Mouse (Mus musculus): ENCODE measurements at regions not wholly inside any gene's neighbourhood (a gene's known extent, or its start where the extent isn't known, plus 50 kb on each side); places are given as distances from the start of the nearest gene placed in this dataset.

DNA sequence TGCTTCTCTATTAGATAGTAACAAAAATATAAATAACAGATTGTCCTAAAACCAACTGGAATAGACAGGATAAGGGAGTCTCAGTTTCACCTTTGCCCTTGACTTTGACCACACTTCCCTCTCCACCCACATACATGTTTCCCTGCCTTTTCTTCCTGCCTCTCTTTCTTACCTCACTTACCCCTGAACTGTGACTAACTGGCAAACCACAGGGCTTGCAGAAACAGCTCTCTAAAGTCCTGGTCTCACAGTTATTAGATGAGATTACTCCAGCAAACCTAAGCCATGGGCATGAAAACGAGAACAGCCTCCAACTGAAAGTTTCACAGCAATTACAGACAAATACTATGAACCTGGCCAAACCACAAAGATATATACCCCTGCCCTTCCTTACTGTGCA, 188.3 kb upstream of the Tas2r134 start:
- DNase-seq (ENCODE audit: low spot score) (no peak), ATAC-seq (replicated peaks; ENCODE audit: low FRiP score) (no peak)
- Histone ChIP-seq H3K4me1 (replicated peaks; ENCODE audit: control insufficient read depth, insufficient read depth, low read length) (no peaks in the 10 kb centered on the region), H3K4me2 (ENCODE audit: low read depth, low read length, severe bottlenecking) (no peak overlapping the region), H3K27ac (ENCODE audit: low read depth, low read length) (no peak overlapping the region), H3K36me3 (ENCODE audit: control insufficient read depth, insufficient read depth, low read length) (no peaks in the 10 kb centered on the region), H3K9me3 (ENCODE audit: control insufficient read depth, low read length) (no peaks in the 10 kb centered on the region), H3K9ac (ENCODE audit: low read length) (no peak overlapping the region), H3K27me3 (ENCODE audit: control insufficient read depth, insufficient read depth, low read length) (no peaks in the 10 kb centered on the region), H3K4me3 (ENCODE audit: low read depth, low read length) (no peak overlapping the region)
- WGBS = 76% methylated on average over 1 of the region's 1 CpGs

DNA sequence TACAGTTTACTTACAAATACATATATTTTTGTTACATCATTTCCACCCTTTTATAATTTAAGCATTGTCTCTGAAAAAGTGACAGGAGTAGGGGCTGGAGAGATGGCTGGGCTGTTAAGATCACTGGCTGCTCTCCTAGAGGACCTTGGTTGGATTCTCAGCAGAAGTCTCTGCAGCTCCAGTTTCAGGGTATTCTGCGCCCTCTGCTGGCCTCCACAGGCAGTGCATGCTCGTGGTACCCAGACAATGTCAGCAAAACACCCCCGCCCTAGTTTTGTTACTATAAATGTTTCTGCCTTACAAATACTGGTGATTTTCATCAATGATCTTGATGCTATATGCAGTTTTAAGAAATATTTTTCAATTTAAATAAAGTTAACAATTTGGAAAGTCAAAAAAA, 190.7 kb upstream of the Tas2r134 start:
- Histone ChIP-seq H3K36me3 (ENCODE audit: control insufficient read depth, insufficient read depth, low read length) (no peaks in the 10 kb centered on the region), H3K4me3 (ENCODE audit: low read depth, low read length) (no peak overlapping the region), H3K27ac (ENCODE audit: low read depth, low read length) (no peak overlapping the region), H3K9ac (ENCODE audit: low read length) (no peak overlapping the region), H3K27me3 (ENCODE audit: control insufficient read depth, insufficient read depth, low read length) (no peaks in the 10 kb centered on the region), H3K9me3 (ENCODE audit: control insufficient read depth, low read length) (no peaks in the 10 kb centered on the region), H3K4me2 (ENCODE audit: low read depth, low read length, severe bottlenecking) (no peak overlapping the region), H3K4me1 (replicated peaks; ENCODE audit: control insufficient read depth, insufficient read depth, low read length) (no peaks in the 10 kb centered on the region)
- 56% methylated on average over 3 of the region's 3 CpGs for WGBS
- ATAC-seq (replicated peaks; ENCODE audit: low FRiP score) (no peak), DNase-seq (ENCODE audit: low spot score) (peak; percentile 67)

DNA sequence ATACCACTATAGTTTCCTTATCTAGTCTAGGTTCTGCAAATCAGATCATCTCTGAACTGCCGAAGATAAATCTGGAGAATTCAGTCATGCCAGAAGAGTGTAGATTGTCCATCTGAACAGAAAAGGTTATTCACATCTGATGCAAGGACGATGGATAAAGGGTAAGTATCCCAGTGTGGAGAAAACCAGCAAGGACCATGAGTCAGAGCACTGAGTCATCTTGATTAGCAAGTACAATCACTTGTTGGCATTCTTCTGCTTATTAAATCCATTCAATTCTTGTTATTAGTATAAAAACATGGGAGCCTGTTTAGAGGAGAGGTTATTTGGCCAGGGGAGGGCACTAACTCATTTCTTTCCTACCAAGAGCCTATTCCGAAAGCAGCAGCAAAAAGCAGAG, 195.7 kb upstream of the Tas2r134 start:
- no peaks in the 10 kb centered on the region for H3K27me3 ChIP-seq (ENCODE audit: control insufficient read depth, insufficient read depth, low read length)
- H3K36me3 ChIP-seq (ENCODE audit: control insufficient read depth, insufficient read depth, low read length) = no peaks in the 10 kb centered on the region
- H3K9me3 ChIP-seq (ENCODE audit: control insufficient read depth, low read length) = no peaks in the 10 kb centered on the region
- WGBS = 83% methylated on average over 3 of the region's 3 CpGs
- no peak overlapping the region for H3K9ac ChIP-seq (ENCODE audit: low read length)
- no peak overlapping the region for H3K27ac ChIP-seq (ENCODE audit: low read depth, low read length)
- no peak overlapping the region for H3K4me3 ChIP-seq (ENCODE audit: low read depth, low read length)
- no peak overlapping the region for H3K4me2 ChIP-seq (ENCODE audit: low read depth, low read length, severe bottlenecking)
- ATAC-seq (replicated peaks; ENCODE audit: low FRiP score) = no peak
- DNase-seq (ENCODE audit: low spot score) = no peak
- no peaks in the 10 kb centered on the region for H3K4me1 ChIP-seq (replicated peaks; ENCODE audit: control insufficient read depth, insufficient read depth, low read length)

- H3K4me2 ChIP-seq (ENCODE audit: low read depth, low read length, severe bottlenecking) = no peak overlapping the region
- H3K4me3 ChIP-seq (ENCODE audit: low read depth, low read length) = no peak overlapping the region
- H3K9me3 ChIP-seq (ENCODE audit: control insufficient read depth, low read length) = no peaks in the 10 kb centered on the region
- no peaks in the 10 kb centered on the region for H3K4me1 ChIP-seq (replicated peaks; ENCODE audit: control insufficient read depth, insufficient read depth, low read length)
- DNase-seq (ENCODE audit: low spot score) = no peak
- ATAC-seq (replicated peaks; ENCODE audit: low FRiP score) = no peak
- H3K27ac ChIP-seq (ENCODE audit: low read depth, low read length) = no peak overlapping the region
- H3K36me3 ChIP-seq (ENCODE audit: control insufficient read depth, insufficient read depth, low read length) = no peaks in the 10 kb centered on the region
- WGBS = 82% methylated on average over 5 of the region's 5 CpGs
- H3K27me3 ChIP-seq (ENCODE audit: control insufficient read depth, insufficient read depth, low read length) = no peaks in the 10 kb centered on the region
- H3K9ac ChIP-seq (ENCODE audit: low read length) = no peak overlapping the region
Observed at GRCm38 (mm10) chr2:51429716-51430115, 197.6 kb upstream of the Tas2r134 start.

GRCm38 (mm10) chr2:51422442-51422841, 204.9 kb upstream of the Tas2r134 start:
- Histone ChIP-seq H3K36me3 (ENCODE audit: control insufficient read depth, insufficient read depth, low read length) (no peaks in the 10 kb centered on the region), H3K9me3 (ENCODE audit: control insufficient read depth, low read length) (no peaks in the 10 kb centered on the region), H3K27ac (ENCODE audit: low read depth, low read length) (no peak overlapping the region), H3K4me1 (replicated peaks; ENCODE audit: control insufficient read depth, insufficient read depth, low read length) (no peaks in the 10 kb centered on the region), H3K27me3 (ENCODE audit: control insufficient read depth, insufficient read depth, low read length) (no peaks in the 10 kb centered on the region), H3K4me3 (ENCODE audit: low read depth, low read length) (no peak overlapping the region), H3K4me2 (ENCODE audit: low read depth, low read length, severe bottlenecking) (no peak overlapping the region), H3K9ac (ENCODE audit: low read length) (no peak overlapping the region)
- 64% methylated on average over 6 of the region's 6 CpGs for WGBS
- ATAC-seq (replicated peaks; ENCODE audit: low FRiP score) (no peak), DNase-seq (ENCODE audit: low spot score) (no peak)

GRCm38 (mm10) chr2:51417908-51418690, 209.2 kb upstream of the Tas2r134 start:
- Histone ChIP-seq H3K9me3 (ENCODE audit: control insufficient read depth, low read length) (no peaks in the 10 kb centered on the region), H3K27me3 (ENCODE audit: control insufficient read depth, insufficient read depth, low read length) (no peaks in the 10 kb centered on the region), H3K4me2 (ENCODE audit: low read depth, low read length, severe bottlenecking) (no peak overlapping the region), H3K36me3 (ENCODE audit: control insufficient read depth, insufficient read depth, low read length) (no peaks in the 10 kb centered on the region), H3K27ac (ENCODE audit: low read depth, low read length) (no peak overlapping the region), H3K4me1 (replicated peaks; ENCODE audit: control insufficient read depth, insufficient read depth, low read length) (no peaks in the 10 kb centered on the region), H3K4me3 (ENCODE audit: low read depth, low read length) (no peak overlapping the region), H3K9ac (ENCODE audit: low read length) (no peak overlapping the region)
- no peak for ATAC-seq (replicated peaks; ENCODE audit: low FRiP score)
- 83% methylated on average over 10 of the region's 10 CpGs for WGBS
- no peak for DNase-seq (ENCODE audit: low spot score)

- 89% methylated on average over 9 of the region's 9 CpGs for WGBS
- Histone ChIP-seq H3K4me1 (replicated peaks; ENCODE audit: control insufficient read depth, insufficient read depth, low read length) (no peaks in the 10 kb centered on the region), H3K9me3 (ENCODE audit: control insufficient read depth, low read length) (no peaks in the 10 kb centered on the region), H3K4me3 (ENCODE audit: low read depth, low read length) (no peak overlapping the region), H3K27me3 (ENCODE audit: control insufficient read depth, insufficient read depth, low read length) (no peaks in the 10 kb centered on the region), H3K9ac (ENCODE audit: low read length) (no peak overlapping the region), H3K27ac (ENCODE audit: low read depth, low read length) (no peak overlapping the region), H3K36me3 (ENCODE audit: control insufficient read depth, insufficient read depth, low read length) (no peaks in the 10 kb centered on the region), H3K4me2 (ENCODE audit: low read depth, low read length, severe bottlenecking) (no peak overlapping the region)
- DNase-seq (ENCODE audit: low spot score) = no peak
- no peak for ATAC-seq (replicated peaks; ENCODE audit: low FRiP score)
Observed at GRCm38 (mm10) chr2:51388390-51388789, 238.9 kb upstream of the Tas2r134 start.

- Histone ChIP-seq H3K36me3 (ENCODE audit: control insufficient read depth, insufficient read depth, low read length) (no peaks in the 10 kb centered on the region), H3K27ac (ENCODE audit: low read depth, low read length) (no peak overlapping the region), H3K4me1 (replicated peaks; ENCODE audit: control insufficient read depth, insufficient read depth, low read length) (no peaks in the 10 kb centered on the region), H3K4me3 (ENCODE audit: low read depth, low read length) (no peak overlapping the region), H3K27me3 (ENCODE audit: control insufficient read depth, insufficient read depth, low read length) (no peaks in the 10 kb centered on the region), H3K9me3 (ENCODE audit: control insufficient read depth, low read length) (no peaks in the 10 kb centered on the region), H3K9ac (ENCODE audit: low read length) (no peak overlapping the region), H3K4me2 (ENCODE audit: low read depth, low read length, severe bottlenecking) (no peak overlapping the region)
- ATAC-seq (replicated peaks; ENCODE audit: low FRiP score) = no peak
- 84% methylated on average over 1 of the region's 1 CpGs for WGBS
- DNase-seq (ENCODE audit: low spot score) = no peak
Observed at GRCm38 (mm10) chr2:51387136-51387535, 238.2 kb upstream of the Rnd3 start.

DNA sequence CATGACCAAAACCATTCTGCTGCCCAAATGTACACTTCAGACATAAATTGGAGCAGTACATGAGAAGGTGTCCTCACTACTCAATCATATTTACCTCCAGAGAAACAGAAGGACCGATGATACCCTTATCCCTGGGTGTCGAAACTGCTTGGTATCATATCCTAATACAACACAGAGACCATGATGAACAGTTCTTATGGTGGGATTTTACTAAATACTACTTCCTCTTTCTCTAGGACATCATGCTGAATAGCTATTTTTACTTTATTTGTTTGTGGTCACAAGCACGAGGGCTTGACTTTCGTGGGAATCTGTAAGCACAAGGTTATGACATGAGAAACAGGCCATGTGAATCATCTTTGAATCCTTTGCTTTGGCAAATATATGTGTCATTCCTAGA, 227.7 kb upstream of the Rnd3 start:
- H3K27me3 ChIP-seq (ENCODE audit: control insufficient read depth, insufficient read depth, low read length) = no peaks in the 10 kb centered on the region
- no peaks in the 10 kb centered on the region for H3K36me3 ChIP-seq (ENCODE audit: control insufficient read depth, insufficient read depth, low read length)
- H3K4me3 ChIP-seq (ENCODE audit: low read depth, low read length) = no peak overlapping the region
- no peak overlapping the region for H3K27ac ChIP-seq (ENCODE audit: low read depth, low read length)
- no peak overlapping the region for H3K4me2 ChIP-seq (ENCODE audit: low read depth, low read length, severe bottlenecking)
- 93% methylated on average over 4 of the region's 4 CpGs for WGBS
- DNase-seq (ENCODE audit: low spot score) (no peak), ATAC-seq (replicated peaks; ENCODE audit: low FRiP score) (no peak)
- no peaks in the 10 kb centered on the region for H3K4me1 ChIP-seq (replicated peaks; ENCODE audit: control insufficient read depth, insufficient read depth, low read length)
- H3K9ac ChIP-seq (ENCODE audit: low read length) = no peak overlapping the region
- H3K9me3 ChIP-seq (ENCODE audit: control insufficient read depth, low read length) = no peaks in the 10 kb centered on the region
